Mouse (Mus musculus) thymus, adult 2 months (tissue): ENCODE measurements around the gene Gpr176. TPM values are rescaled to one million over a fixed set of nuclear protein-coding genes. Genes with fewer than 3 reads are reported as not detected.

ENCODE experiments used
- DNase-seq: peaks from one replicate; pipeline ENCODE4 v3.0.0; 2021
- H3K27ac ChIP-seq: fragments of 200-500 bp; 2 replicates; pipeline ENCODE4 v1.5.1; 2012; ENCODE audit warnings: low read length, control low read depth; ENCODE audit not compliant: control insufficient read depth, insufficient read depth
- H3K27me3 ChIP-seq: fragments of 200-500 bp; 2 replicates; pipeline ENCODE4 v1.6.1; 2012; ENCODE audit warnings: mild to moderate bottlenecking, low read length, moderate library complexity, mixed read lengths; ENCODE audit not compliant: control insufficient read depth, insufficient read depth
- H3K36me3 ChIP-seq: fragments of 200-500 bp; 2 replicates; pipeline ENCODE4 v1.6.1; 2012; ENCODE audit warnings: mild to moderate bottlenecking, low read length, moderate library complexity; ENCODE audit not compliant: control insufficient read depth, insufficient read depth
- H3K4me1 ChIP-seq: fragments of 200-500 bp; replicated peaks from 2 replicates; pipeline ENCODE4 v1.6.1; 2012; ENCODE audit warnings: low read length; ENCODE audit not compliant: control insufficient read depth, insufficient read depth
- H3K4me3 ChIP-seq: fragments of 200-500 bp; 2 replicates; pipeline ENCODE4 v1.5.1; 2012; ENCODE audit warnings: mild to moderate bottlenecking, low read length, control low read depth, moderate library complexity; ENCODE audit not compliant: control insufficient read depth, insufficient read depth
- CTCF ChIP-seq: fragments of 200-500 bp; IDR thresholded peaks from 2 replicates; pipeline ENCODE4 v1.5.1; 2012; ENCODE audit warnings: mild to moderate bottlenecking, control low read depth, low read length, moderate library complexity, borderline replicate concordance; ENCODE audit not compliant: control insufficient read depth, poor library complexity, insufficient read depth; ENCODE audit errors: extremely low read depth
- POLR2A ChIP-seq: fragments of 200-500 bp; IDR thresholded peaks from 2 replicates; pipeline ENCODE4 v1.6.1; 2012; ENCODE audit warnings: mild to moderate bottlenecking, low read length, control low read depth, moderate library complexity; ENCODE audit not compliant: control insufficient read depth, poor library complexity, insufficient read depth; ENCODE audit errors: extremely low read depth
- WGBS: fragments of 180-500 bp; shearing (Covaris S2); methylation state at CpG from one replicate; pipeline ENCODE4 v1.1.7; 2018; 5-methylcytosine and 5-hydroxymethylcytosine counted together
- polyA plus RNA-seq: library from polyadenylated mRNA; depleted of rRNA; stranded (reverse); fragments of >200 nt; gene quantifications from 2 replicates; pipeline ENCODE4 v1.2.3, GENCODE M21; 2012

Gpr176 gene
- polyA plus RNA-seq, 1 experiment, result 0.30 TPM

DNA sequence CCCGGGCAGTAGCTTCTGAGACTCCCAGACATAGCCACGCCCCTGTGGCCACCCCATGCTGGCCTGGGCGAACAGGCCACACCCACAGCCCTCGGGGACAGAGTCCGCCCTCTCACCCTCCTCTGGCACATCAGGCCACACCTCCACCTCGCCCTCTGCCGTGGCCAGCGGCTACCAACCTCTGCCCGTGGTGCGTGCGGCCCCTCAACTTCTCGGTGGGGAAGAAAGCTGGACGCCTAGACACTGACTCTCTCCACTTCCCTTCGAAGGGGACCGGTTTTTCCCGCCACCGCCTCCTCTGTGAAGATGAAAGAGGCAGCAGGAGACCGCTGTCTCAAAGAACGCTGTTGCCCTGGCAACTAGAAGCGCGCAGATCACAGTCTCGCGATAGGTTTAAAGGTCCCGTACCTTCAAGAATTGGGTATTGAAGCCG, 116.6 kb downstream of the Gpr176 start, which contains the start of gene Fsip1:
TSS of gene Fsip1 (minus strand) at position 346 of the 433 bp plus-strand sequence.
- Histone ChIP-seq H3K36me3 (no peaks in the 10 kb centered on the region), H3K4me1 (peaks cover 3% of the 10 kb centered on the region), H3K27me3 (no peaks in the 10 kb centered on the region), H3K27ac (no peak within 1 kb of the TSS), H3K4me3 (peak within 1 kb of the TSS; percentile 43)
- 4% methylated on average over 25 of the region's 25 CpGs for WGBS
- DNase-seq, result peak; percentile 79
- no peak for TF ChIP-seq POLR2A
- peak; percentile 22; the same call in 1 of the 2 replicates for TF ChIP-seq CTCF

DNA sequence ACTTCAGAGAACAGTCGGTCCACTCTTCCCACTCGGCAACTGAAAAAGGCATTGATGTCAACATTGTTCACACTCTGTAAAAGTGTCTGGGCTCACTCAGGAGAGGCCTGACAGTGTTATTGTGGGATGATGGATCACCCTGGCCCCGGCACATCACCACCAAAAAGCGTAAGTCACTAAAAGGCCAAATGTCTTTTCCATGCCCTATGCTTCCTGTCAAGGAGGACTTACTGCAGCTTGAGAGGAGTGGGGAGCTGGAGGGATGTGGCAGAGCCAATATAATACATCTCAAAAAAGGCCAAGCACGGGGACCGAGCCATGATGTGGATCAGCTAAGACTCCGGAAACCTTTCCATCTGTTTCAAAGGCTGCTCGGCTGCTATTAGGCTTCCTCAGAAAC, 118.7 kb downstream of the Gpr176 start:
- DNase-seq, result no peak
- 92% methylated on average over 8 of the region's 8 CpGs for WGBS
- Histone ChIP-seq H3K4me1 (peaks cover 3% of the 10 kb centered on the region), H3K27ac (no peak overlapping the region), H3K36me3 (no peaks in the 10 kb centered on the region), H3K27me3 (no peaks in the 10 kb centered on the region), H3K4me3 (no peak overlapping the region)
- TF ChIP-seq POLR2A (no peak), CTCF (no peak)

DNA sequence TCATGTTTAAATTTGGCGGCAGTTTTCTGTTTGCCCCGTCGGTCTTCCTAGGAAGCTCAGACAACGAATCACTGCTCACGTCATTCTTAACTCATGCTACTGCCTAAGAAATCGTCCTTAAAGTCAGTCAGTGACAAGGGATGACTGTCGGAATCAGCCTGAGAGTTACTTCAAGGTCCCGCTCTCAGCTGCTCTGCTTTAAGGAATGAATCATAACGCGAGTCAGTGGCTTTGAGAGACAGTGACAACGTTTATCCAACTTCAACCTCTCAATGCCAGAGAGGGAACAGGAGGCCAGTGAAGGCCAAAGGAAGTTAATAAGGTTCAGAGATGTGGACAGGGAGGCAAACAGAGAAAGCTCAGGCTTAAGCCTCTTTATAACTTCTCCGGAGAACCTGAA, 124.3 kb downstream of the Gpr176 start:
- 90% methylated on average over 12 of the region's 12 CpGs for WGBS
- DNase-seq, result no peak
- H3K27me3 ChIP-seq, result no peaks in the 10 kb centered on the region
- no peak overlapping the region for H3K4me3 ChIP-seq
- no peaks in the 10 kb centered on the region for H3K4me1 ChIP-seq
- TF ChIP-seq POLR2A (no peak), CTCF (no peak)
- H3K36me3 ChIP-seq, result no peaks in the 10 kb centered on the region
- H3K27ac ChIP-seq, result no peak overlapping the region

DNA sequence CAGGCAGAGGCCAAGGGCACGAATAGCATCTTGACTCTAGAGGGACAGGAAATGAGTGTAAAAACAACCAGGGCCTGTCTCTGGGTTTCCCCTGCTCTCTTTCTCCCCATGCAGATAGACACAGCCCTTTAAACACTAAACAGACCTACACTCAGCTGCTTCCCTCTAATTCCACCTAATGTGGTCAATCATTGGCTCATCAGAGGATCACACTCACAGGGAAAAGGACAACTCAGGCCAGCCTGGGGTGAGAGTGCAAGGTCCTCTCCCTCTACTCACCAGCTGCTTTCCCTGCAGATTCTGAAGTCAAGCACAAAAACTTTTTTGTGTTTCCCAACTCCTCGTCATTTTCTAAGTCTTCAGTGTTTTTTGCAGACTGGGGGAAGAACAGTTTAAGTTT, 125.2 kb downstream of the Gpr176 start:
- Histone ChIP-seq H3K4me1 (no peaks in the 10 kb centered on the region), H3K4me3 (no peak overlapping the region), H3K27ac (no peak overlapping the region), H3K27me3 (no peaks in the 10 kb centered on the region), H3K36me3 (no peaks in the 10 kb centered on the region)
- TF ChIP-seq CTCF (no peak), POLR2A (no peak)
- 58% methylated on average over 2 of the region's 2 CpGs for WGBS
- DNase-seq, result no peak

GRCm38 (mm10) chr2:118245914-118246313, 127.3 kb downstream of the Gpr176 start:
- DNase-seq, result peak; percentile 68
- Histone ChIP-seq H3K4me1 (no peaks in the 10 kb centered on the region), H3K27ac (no peak overlapping the region), H3K4me3 (no peak overlapping the region), H3K27me3 (no peaks in the 10 kb centered on the region), H3K36me3 (no peaks in the 10 kb centered on the region)
- 14% methylated on average over 10 of the region's 10 CpGs for WGBS
- TF ChIP-seq CTCF, result no peak
- TF ChIP-seq POLR2A, result no peak

DNA sequence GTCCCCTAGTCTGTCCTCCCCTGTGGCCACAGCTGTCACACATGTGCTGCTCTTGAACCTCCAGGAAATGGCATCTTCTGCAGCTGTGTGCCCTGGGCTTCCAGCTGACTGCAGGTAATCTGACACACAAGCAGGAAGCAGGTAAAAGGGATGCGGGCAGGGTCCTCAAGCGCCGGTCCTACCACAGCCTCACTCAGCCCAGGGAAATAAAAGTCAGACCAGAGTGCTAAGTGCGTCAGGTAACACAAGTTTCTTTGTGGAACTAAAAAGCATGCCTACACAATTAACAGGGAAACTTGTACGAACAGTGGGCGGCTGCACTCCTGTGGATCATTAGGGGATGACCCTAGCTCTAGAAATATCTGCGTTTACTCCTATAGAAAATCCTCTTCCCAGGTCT, 137.0 kb downstream of the Gpr176 start:
- Histone ChIP-seq H3K27ac (no peak overlapping the region), H3K4me3 (no peak overlapping the region), H3K27me3 (no peaks in the 10 kb centered on the region), H3K4me1 (no peaks in the 10 kb centered on the region), H3K36me3 (no peaks in the 10 kb centered on the region)
- WGBS, result 85% methylated on average over 7 of the region's 7 CpGs
- TF ChIP-seq POLR2A (no peak), CTCF (no peak)
- no peak for DNase-seq

GRCm38 (mm10) chr2:118235614-118236013, 137.6 kb downstream of the Gpr176 start:
- 92% methylated on average over 3 of the region's 3 CpGs for WGBS
- TF ChIP-seq CTCF (no peak), POLR2A (no peak)
- no peaks in the 10 kb centered on the region for H3K27me3 ChIP-seq
- H3K27ac ChIP-seq, result no peak overlapping the region
- H3K4me1 ChIP-seq, result no peaks in the 10 kb centered on the region
- H3K36me3 ChIP-seq, result no peaks in the 10 kb centered on the region
- no peak overlapping the region for H3K4me3 ChIP-seq
- no peak for DNase-seq
